Comparison of ENCODE assay signal across 19 mouse cellular contexts in the genomic region with DNA sequence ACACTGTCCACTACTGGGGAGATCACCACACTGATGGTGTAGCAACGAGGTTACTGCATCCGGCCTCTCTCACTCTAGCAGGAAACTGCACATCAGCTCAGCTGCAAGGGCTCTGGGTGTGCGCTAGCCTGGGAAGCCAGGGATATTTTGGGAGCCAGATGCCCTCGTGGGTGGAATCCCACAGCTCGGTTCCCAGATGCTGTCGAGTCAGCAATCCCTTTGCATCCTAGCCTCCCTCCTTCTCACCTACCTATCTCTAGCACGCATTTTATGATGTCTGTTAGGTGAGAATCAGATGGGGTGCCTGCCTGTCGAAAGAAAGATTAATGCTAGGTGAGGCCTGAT.
"Had no signal": no experiment of that assay in that cellular context is flagged by ENCODE, and none has a peak within 500 bp of the region (broad histone marks: within the 10 kb centered on the region; RNA-seq: fewer than 3 reads in every experiment).

No protein-coding gene starts in this region.

- H3K4me3 ChIP-seq: kidney, embryonic 15.5 days; liver, embryonic 13.5 days; myocyte; neural tube, embryonic 13.5 days had no signal

- H3K36me3 ChIP-seq: kidney, embryonic 15.5 days; liver, embryonic 13.5 days; neural tube, embryonic 13.5 days had no signal

- H3K4me1 ChIP-seq: kidney, embryonic 15.5 days; liver, embryonic 13.5 days; neural tube, embryonic 13.5 days had no signal

- DNase-seq: kidney, adult 8-10 months; kidney, postnatal 10 days; kidney, postnatal 36 days; layer of hippocampus, postnatal 36 days; liver, embryonic 13.5 days; lung, adult 2 months; lung, postnatal 14 days; lung, postnatal 4 days; midbrain, embryonic 14.5 days; retina, postnatal 1 day; thymus, adult 2 months; thymus, postnatal 14 days; thymus, postnatal 4 days had no signal

- ATAC-seq: intestine, postnatal 0 days had no signal

- H3K27me3 ChIP-seq: liver, embryonic 13.5 days; neural tube, embryonic 13.5 days had no signal

- H3K9ac ChIP-seq: kidney, embryonic 15.5 days; liver, embryonic 13.5 days; neural tube, embryonic 13.5 days had no signal

- H3K4me2 ChIP-seq: kidney, embryonic 15.5 days; liver, embryonic 13.5 days; midbrain, embryonic 11.5 days; neural tube, embryonic 13.5 days had no signal

- H3K27ac ChIP-seq: kidney, embryonic 15.5 days; liver, embryonic 13.5 days; neural tube, embryonic 13.5 days; stomach, postnatal 0 days had no signal

- H3K9me3 ChIP-seq: kidney, embryonic 15.5 days; liver, embryonic 13.5 days; neural tube, embryonic 13.5 days had no signal
